Mouse (Mus musculus) gastrocnemius, postnatal 14 days (tissue): ENCODE data around the gene Npas2. TPM values are rescaled to one million over a fixed set of nuclear protein-coding genes. Genes with fewer than 3 reads are reported as not detected.

Source experiments
- DNase-seq: peaks from one replicate; pipeline ENCODE4 v3.0.0; 2021; ENCODE audit warnings: mixed read lengths
- intact Hi-C: fragments of 180-260 bp; cut with DNase I; formaldehyde crosslinking; loops from one replicate; pipeline ENCODE4 v1.15.1; 2025; ENCODE audit warnings: low total_unique reads
- total RNA-seq, 2 experiments: library from RNA; stranded (reverse); gene quantifications; 2 replicates each; pipeline ENCODE4 v1.2.3; 2021

Npas2 gene
- total RNA-seq, 2 experiments from 2014 or later: 3.2 TPM

- intact Hi-C loops: no loop called here
These were observed 124.4 kb downstream of the Npas2 start for GRCm38 (mm10) chr1:39317935-39318334.

GRCm38 (mm10) chr1:39318870-39319269 is 125.3 kb downstream of the Npas2 start:
- DNase-seq: no peak
- intact Hi-C loops: no loop called here

More at GRCm38 (mm10) chr1:39317935-39318334, 124.4 kb downstream of the Npas2 start:
- no peak for DNase-seq

GRCm38 (mm10) chr1:39321954-39322353 is 128.4 kb downstream of the Npas2 start:
- DNase-seq: no peak
- intact Hi-C loops: no loop called here

GRCm38 (mm10) chr1:39325228-39325627 is 131.7 kb downstream of the Npas2 start:
- intact Hi-C loops: no loop called here
- DNase-seq: no peak

- intact Hi-C loops: no loop called here
These were observed 134.0 kb downstream of the Npas2 start for GRCm38 (mm10) chr1:39327546-39327945.

GRCm38 (mm10) chr1:39330857-39331594 is 137.5 kb downstream of the Npas2 start:
- intact Hi-C loops: loop anchor here (10.0 kb wide), 1 partner anchor 116 kb away; no protein-coding TSS in a partner anchor
- DNase-seq: no peak

More at GRCm38 (mm10) chr1:39327546-39327945, 134.0 kb downstream of the Npas2 start:
- DNase-seq: no peak

- intact Hi-C loops: loop anchor here (10.0 kb wide), 1 partner anchor 118 kb away; no protein-coding TSS in a partner anchor
- DNase-seq: no peak
These were observed 138.9 kb downstream of the Npas2 start for GRCm38 (mm10) chr1:39332456-39332855.

GRCm38 (mm10) chr1:39335561-39336196 is 142.1 kb downstream of the Npas2 start:
- DNase-seq: no peak
- intact Hi-C loops: loop anchor here (10.0 kb wide), 1 partner anchor 121 kb away; no protein-coding TSS in a partner anchor

GRCm38 (mm10) chr1:39336788-39337187 is 143.3 kb downstream of the Npas2 start:
- no peak for DNase-seq
- intact Hi-C loops: loop anchor here (10.0 kb wide), 1 partner anchor 122 kb away; no protein-coding TSS in a partner anchor

- intact Hi-C loops: loop anchor here (10.0 kb wide), 1 partner anchor 124 kb away; no protein-coding TSS in a partner anchor
- no peak for DNase-seq
These were observed 145.3 kb downstream of the Npas2 start for GRCm38 (mm10) chr1:39338831-39339230.

- no peak for DNase-seq
- intact Hi-C loops: loop anchor here (10.0 kb wide), 1 partner anchor 125 kb away; no protein-coding TSS in a partner anchor
These were observed 145.9 kb downstream of the Npas2 start for GRCm38 (mm10) chr1:39339455-39339854.

- intact Hi-C loops: loop anchor here (5.0 kb wide), 1 partner anchor 328 kb away; no protein-coding TSS in a partner anchor
- no peak for DNase-seq
These were observed 146.6 kb downstream of the Npas2 start for GRCm38 (mm10) chr1:39340156-39340555.

GRCm38 (mm10) chr1:39340647-39341046 is 147.1 kb downstream of the Npas2 start:
- intact Hi-C loops: loop anchor here (5.0 kb wide), 1 partner anchor 328 kb away; no protein-coding TSS in a partner anchor
- peak; percentile 29 for DNase-seq

- intact Hi-C loops: loop anchor here (5.0 kb wide), 1 partner anchor 330 kb away; no protein-coding TSS in a partner anchor
- peak; percentile 30 for DNase-seq
These were observed 148.3 kb downstream of the Npas2 start for GRCm38 (mm10) chr1:39341807-39342206.

GRCm38 (mm10) chr1:39343242-39343641 is 149.7 kb downstream of the Npas2 start:
- intact Hi-C loops: loop anchor here (5.0 kb wide), 1 partner anchor 331 kb away; no protein-coding TSS in a partner anchor

GRCm38 (mm10) chr1:39344981-39345600 is 151.6 kb downstream of the Npas2 start:
- intact Hi-C loops: loop anchor here (5.0 kb wide), 1 partner anchor 333 kb away; no protein-coding TSS in a partner anchor
- no peak for DNase-seq

More at GRCm38 (mm10) chr1:39343242-39343641, 149.7 kb downstream of the Npas2 start:
- DNase-seq: no peak

- intact Hi-C loops: no loop called here
- DNase-seq: no peak
These were observed 155.5 kb downstream of the Npas2 start for GRCm38 (mm10) chr1:39349001-39349400.

GRCm38 (mm10) chr1:39349427-39349826 is 155.9 kb downstream of the Npas2 start:
- intact Hi-C loops: no loop called here
- no peak for DNase-seq

GRCm38 (mm10) chr1:39361754-39362514 is 168.4 kb downstream of the Npas2 start:
- intact Hi-C loops: no loop called here
- no peak for DNase-seq
